ENCODE assay signal across 10 mouse cellular contexts in genomic region chr5:104112016-104112415, GRCm38 (mm10). TPM values are rescaled to one million over a fixed set of nuclear protein-coding genes. Genes with fewer than 3 reads are reported as not detected.
DNase-seq lines count a peak whose midpoint lies in the region; ATAC-seq lines count a peak whose summit lies in the region.
"Had no signal": no experiment of that assay in that cellular context is flagged by ENCODE, and none has a peak within 500 bp of the region (broad histone marks: within the 10 kb centered on the region; RNA-seq: fewer than 3 reads in every experiment).

No protein-coding gene starts in this region.

- 9% methylated on average over 9 of the region's 9 CpGs for WGBS in embryonic facial prominence, embryonic 12.5 days
- WGBS in hindbrain, embryonic 15.5 days: 7% methylated on average over 9 of the region's 9 CpGs
- WGBS in midbrain, embryonic 14.5 days: 25% methylated on average over 9 of the region's 9 CpGs

- peak overlapping the region; percentile 75; the same call in 1 of the 2 replicates for H3K27ac ChIP-seq in embryonic facial prominence, embryonic 12.5 days
- H3K27ac ChIP-seq in hindbrain, embryonic 15.5 days (replicated peaks): peak overlapping the region; percentile 85
- peak overlapping the region; percentile 74; the same call in 1 of the 2 replicates for H3K27ac ChIP-seq in midbrain, embryonic 14.5 days (replicated peaks; ENCODE audit: low read depth, low read length)
- H3K27ac ChIP-seq: macrophage had no signal

- DNase-seq in heart, adult 18-20 months: peak; percentile 48 to 60
- DNase-seq in heart, postnatal 4 days: no peak
- no peak for DNase-seq in midbrain, embryonic 14.5 days
- DNase-seq in thymus, postnatal 25 days: no peak
- no peak for DNase-seq in gastrocnemius, postnatal 14 days

- intact Hi-C loops in gastrocnemius, postnatal 14 days (cut with DNase I; ENCODE audit: low total_unique reads): no loop called here

- H3K4me3 ChIP-seq in embryonic facial prominence, embryonic 12.5 days: 0 out of 2 replicates have a peak overlapping the region, but pooled peaks have one; percentile 7
- H3K4me3 ChIP-seq in hindbrain, embryonic 15.5 days: peak overlapping the region; percentile 34
- H3K4me3 ChIP-seq in midbrain, embryonic 14.5 days (replicated peaks; ENCODE audit: low read depth, low read length): no peak overlapping the region
- H3K4me3 ChIP-seq: erythroblast, embryonic 14.5 days had no signal

- no peaks in the 10 kb centered on the region for H3K36me3 ChIP-seq in embryonic facial prominence, embryonic 12.5 days
- no peaks in the 10 kb centered on the region for H3K36me3 ChIP-seq in hindbrain, embryonic 15.5 days
- no peaks in the 10 kb centered on the region for H3K36me3 ChIP-seq in midbrain, embryonic 14.5 days (ENCODE audit: control insufficient read depth, insufficient read depth, low read length)

- H3K27me3 ChIP-seq in embryonic facial prominence, embryonic 12.5 days: no peaks in the 10 kb centered on the region
- H3K27me3 ChIP-seq in hindbrain, embryonic 15.5 days: no peaks in the 10 kb centered on the region
- peaks cover 3% of the 10 kb centered on the region; the same call in 1 of the 2 replicates for H3K27me3 ChIP-seq in midbrain, embryonic 14.5 days (ENCODE audit: control insufficient read depth, insufficient read depth, low read length)

- 0 out of 2 replicates have a peak overlapping the region, but pooled peaks have one; percentile 2 for H3K9ac ChIP-seq in embryonic facial prominence, embryonic 12.5 days
- peak overlapping the region; percentile 49; the same call in 1 of the 2 replicates for H3K9ac ChIP-seq in hindbrain, embryonic 15.5 days
- peak overlapping the region; percentile 17; the same call in 1 of the 2 replicates for H3K9ac ChIP-seq in midbrain, embryonic 14.5 days (replicated peaks; ENCODE audit: low read length)

- no peaks in the 10 kb centered on the region for H3K9me3 ChIP-seq in embryonic facial prominence, embryonic 12.5 days
- H3K9me3 ChIP-seq in hindbrain, embryonic 15.5 days: no peaks in the 10 kb centered on the region
- H3K9me3 ChIP-seq in midbrain, embryonic 14.5 days (ENCODE audit: control insufficient read depth, low read length): no peaks in the 10 kb centered on the region

- H3K4me1 ChIP-seq in embryonic facial prominence, embryonic 12.5 days: peaks cover 51% of the 10 kb centered on the region
- peaks cover 77% of the 10 kb centered on the region for H3K4me1 ChIP-seq in hindbrain, embryonic 15.5 days (replicated peaks)
- H3K4me1 ChIP-seq in midbrain, embryonic 14.5 days (ENCODE audit: control insufficient read depth, insufficient read depth, low read length): peaks cover 60% of the 10 kb centered on the region

- ATAC-seq in embryonic facial prominence, embryonic 12.5 days (ENCODE audit: insufficient number of reproducible peaks, insufficient read depth, low FRiP score, low TSS enrichment): no peak
- no peak for ATAC-seq in hindbrain, embryonic 15.5 days (ENCODE audit: low FRiP score, low read depth)
- ATAC-seq in midbrain, embryonic 14.5 days (ENCODE audit: low FRiP score, low TSS enrichment): no peak
- ATAC-seq in megakaryocyte progenitor cell, adult 5-6 weeks (replicated peaks; ENCODE audit: poor library complexity): no peak

- H3K4me2 ChIP-seq in embryonic facial prominence, embryonic 12.5 days (replicated peaks): peak overlapping the region; percentile 34
- peak overlapping the region; percentile 52 for H3K4me2 ChIP-seq in hindbrain, embryonic 15.5 days
- H3K4me2 ChIP-seq in midbrain, embryonic 14.5 days (ENCODE audit: low read length): peak overlapping the region; percentile 53

RNA-seq across cellular contexts. Expression of gene Sparcl1, which starts 1.5 kb away (rescaled TPM):
- 100 to 1,000 TPM; 186 to 203 TPM for total RNA-seq in heart, adult 18-20 months (2021)
- 100 to 1,000 TPM; 242 to 250 TPM for total RNA-seq in heart, postnatal 4 days (2021)
- polyA plus RNA-seq in embryonic facial prominence, embryonic 12.5 days (2016; fragmentation: Nextera tagmentation; extraction: Ambion mirVana): 50.1 and 50.9 TPM in 2 replicates
- 349 and 369 TPM in 2 replicates for polyA plus RNA-seq in hindbrain, embryonic 15.5 days (2015; fragmentation: Nextera tagmentation; extraction: Ambion mirVana)
- polyA plus RNA-seq in midbrain, embryonic 14.5 days (2014; fragmentation: Nextera tagmentation; extraction: Ambion mirVana): 118 and 147 TPM in 2 replicates
- total RNA-seq in gastrocnemius, postnatal 14 days (2021): 100 to 1,000 TPM; 243 to 252 TPM
- total RNA-seq in megakaryocyte progenitor cell, adult 5-6 weeks (2015): not detected in 2 replicates
- total RNA-seq in megakaryocyte progenitor cell, adult 5-6 weeks (2017): not detected in 2 replicates
- polyA plus RNA-seq: erythroblast, embryonic 14.5 days; macrophage had no signal

RNA-seq across cellular contexts. Expression of gene Gm17660, which starts 34.6 kb away (rescaled TPM):
- not detected for total RNA-seq in heart, adult 18-20 months (2021)
- not detected for total RNA-seq in heart, postnatal 4 days (2021)
- polyA plus RNA-seq in embryonic facial prominence, embryonic 12.5 days (2016; fragmentation: Nextera tagmentation; extraction: Ambion mirVana): not detected in 2 replicates
- polyA plus RNA-seq in hindbrain, embryonic 15.5 days (2015; fragmentation: Nextera tagmentation; extraction: Ambion mirVana): 0.59 TPM in 1 of 2 replicates, not detected in the other
- not detected in 2 replicates for polyA plus RNA-seq in midbrain, embryonic 14.5 days (2014; fragmentation: Nextera tagmentation; extraction: Ambion mirVana)
- total RNA-seq in gastrocnemius, postnatal 14 days (2021): not detected
- not detected in 2 replicates for total RNA-seq in megakaryocyte progenitor cell, adult 5-6 weeks (2015)
- total RNA-seq in megakaryocyte progenitor cell, adult 5-6 weeks (2017): not detected in 2 replicates
- polyA plus RNA-seq: erythroblast, embryonic 14.5 days; macrophage had no signal

RNA-seq across cellular contexts. Expression of gene Dspp, which starts 58.5 kb away (rescaled TPM):
- total RNA-seq in heart, adult 18-20 months (2021): not detected
- total RNA-seq in heart, postnatal 4 days (2021): not detected
- polyA plus RNA-seq in embryonic facial prominence, embryonic 12.5 days (2016; fragmentation: Nextera tagmentation; extraction: Ambion mirVana): not detected in 2 replicates
- not detected in 2 replicates for polyA plus RNA-seq in hindbrain, embryonic 15.5 days (2015; fragmentation: Nextera tagmentation; extraction: Ambion mirVana)
- not detected in 2 replicates for polyA plus RNA-seq in midbrain, embryonic 14.5 days (2014; fragmentation: Nextera tagmentation; extraction: Ambion mirVana)
- total RNA-seq in gastrocnemius, postnatal 14 days (2021): not detected
- total RNA-seq in megakaryocyte progenitor cell, adult 5-6 weeks (2015): not detected in 2 replicates
- not detected in 2 replicates for total RNA-seq in megakaryocyte progenitor cell, adult 5-6 weeks (2017)
- polyA plus RNA-seq: erythroblast, embryonic 14.5 days; macrophage had no signal

Comparison
In these comparisons a context has a peak if more than half of its experiments do, and no peak if none do; other contexts are left out.
1. DNase-seq: peak in heart, adult 18-20 months (2 of 2); none in heart, postnatal 4 days (single experiment), midbrain, embryonic 14.5 days (single experiment), thymus, postnatal 25 days (single experiment) and gastrocnemius, postnatal 14 days (single experiment).
2. RNA of gene Sparcl1, which starts 1.5 kb away (total RNA-seq): 243 to 252 TPM in gastrocnemius, postnatal 14 days, 242 to 250 TPM in heart, postnatal 4 days and 186 to 203 TPM in heart, adult 18-20 months; not detected in megakaryocyte progenitor cell, adult 5-6 weeks; every median in the first group is over 100 times any median in the second.
3. Peak in every context shown above with its lines, with median percentiles within 50 percentile points of each other: H3K27ac ChIP-seq, H3K4me2 ChIP-seq and H3K9ac ChIP-seq.